Mouse (Mus musculus): ENCODE measurements at regions not wholly inside any gene's neighbourhood (a gene's known extent, or its start where the extent isn't known, plus 50 kb on each side); places are given as distances from the start of the nearest gene placed in this dataset.

DNA sequence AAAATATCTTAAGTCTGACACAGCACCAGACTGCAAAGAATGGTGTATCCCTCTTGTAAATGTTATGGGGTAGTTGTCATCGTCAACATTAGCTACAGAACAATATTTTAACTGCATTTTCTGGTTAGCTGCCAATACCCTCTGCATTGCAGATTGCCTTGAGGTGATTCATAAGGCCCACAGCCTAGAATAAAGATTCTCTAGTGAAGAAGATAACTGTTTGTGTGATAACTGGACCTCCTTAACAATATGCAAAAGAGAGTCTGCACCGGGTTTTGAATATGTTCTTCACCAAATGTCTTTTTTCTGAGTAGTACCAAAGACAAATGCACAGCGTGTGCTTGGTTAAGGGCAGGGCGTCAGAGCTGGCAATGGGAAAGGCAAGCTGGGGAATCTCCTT, 283.0 kb downstream of the Phf3 start:
- TF ChIP-seq CTCF (IDR thresholded peaks at IDR 0.05; ENCODE audit: low read depth, low read length) (no peak), POLR2A (IDR thresholded peaks at IDR 0.05; ENCODE audit: extremely low read depth, insufficient read depth, low read length) (no peak)

Measured in liver, adult 2 months (tissue).